Mouse (Mus musculus): ENCODE measurements around the gene Sfxn5. TPM values are rescaled to one million over a fixed set of nuclear protein-coding genes. Genes with fewer than 3 reads are reported as not detected.

The Sfxn5 gene
- polyA plus RNA-seq, 1 experiment from 2014 or later = 1.9 TPM

DNA sequence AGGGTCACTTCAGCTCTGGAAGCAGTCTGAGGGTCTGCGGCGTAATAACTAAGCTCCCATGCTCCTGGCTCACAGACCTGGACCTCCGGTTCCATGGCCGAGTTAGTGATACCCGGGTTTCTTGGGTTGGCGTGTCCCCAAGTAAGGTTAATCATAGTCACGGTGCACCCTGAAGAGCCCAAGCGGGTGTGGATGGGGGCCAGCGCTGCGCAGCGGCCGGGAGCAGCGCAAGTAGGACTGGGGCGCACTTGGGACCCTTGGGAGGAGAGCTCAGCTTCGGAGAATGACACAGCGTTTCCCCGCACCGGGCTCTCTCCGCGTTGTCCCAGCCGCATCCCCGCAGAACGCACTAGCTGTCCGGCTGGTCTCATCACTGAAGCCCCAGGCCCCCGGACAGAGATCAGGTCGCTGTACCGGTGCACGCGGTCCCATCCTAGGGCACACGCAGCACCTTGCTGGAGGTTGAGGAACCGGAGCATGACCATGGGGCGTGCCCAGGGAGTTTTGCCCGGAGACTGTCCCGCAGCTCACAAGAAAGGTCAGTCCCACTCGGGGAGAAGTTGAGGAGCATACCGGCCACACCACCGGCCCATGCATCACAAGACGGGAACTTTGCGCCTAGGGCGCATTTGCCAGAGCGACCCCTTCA, 747 bp downstream of the Sfxn5 start:
- peak overlapping the region; percentile 96 for H3K4me2 ChIP-seq
- peak; percentile 35 for ATAC-seq (ENCODE audit: low read depth)
- peaks cover 30% of the 10 kb centered on the region for H3K27me3 ChIP-seq
- DNase-seq = no peak
- no peaks in the 10 kb centered on the region for H3K9me3 ChIP-seq (replicated peaks)
- under 1% methylated on average over 41 of the region's 41 CpGs for WGBS (ENCODE audit: insufficient replicate concordance)
- H3K4me3 ChIP-seq (replicated peaks) = peak overlapping the region; percentile 70
- peak overlapping the region; percentile 73 for H3K9ac ChIP-seq
- no peak overlapping the region for H3K27ac ChIP-seq
- no peaks in the 10 kb centered on the region for H3K36me3 ChIP-seq
- peaks cover 16% of the 10 kb centered on the region for H3K4me1 ChIP-seq (replicated peaks)

- DNase-seq = no peak
- H3K36me3 ChIP-seq = no peaks in the 10 kb centered on the region
- no peaks in the 10 kb centered on the region for H3K9me3 ChIP-seq (replicated peaks)
- H3K4me1 ChIP-seq (replicated peaks) = peaks cover 16% of the 10 kb centered on the region
- ATAC-seq (ENCODE audit: low read depth) = no peak
- H3K9ac ChIP-seq = no peak overlapping the region
- H3K27ac ChIP-seq = no peak overlapping the region
- H3K27me3 ChIP-seq = peaks cover 27% of the 10 kb centered on the region
- whole genome bisulfite sequencing (ENCODE audit: insufficient replicate concordance) = 39% methylated on average over 8 of the region's 8 CpGs
- peak overlapping the region; percentile 96 for H3K4me2 ChIP-seq
- H3K4me3 ChIP-seq (replicated peaks) = peak overlapping the region; percentile 70; the same call in 1 of the 2 replicates
Measured at GRCm38 (mm10) chr6:85331736-85332135, 1.5 kb downstream of the Sfxn5 start.

DNA sequence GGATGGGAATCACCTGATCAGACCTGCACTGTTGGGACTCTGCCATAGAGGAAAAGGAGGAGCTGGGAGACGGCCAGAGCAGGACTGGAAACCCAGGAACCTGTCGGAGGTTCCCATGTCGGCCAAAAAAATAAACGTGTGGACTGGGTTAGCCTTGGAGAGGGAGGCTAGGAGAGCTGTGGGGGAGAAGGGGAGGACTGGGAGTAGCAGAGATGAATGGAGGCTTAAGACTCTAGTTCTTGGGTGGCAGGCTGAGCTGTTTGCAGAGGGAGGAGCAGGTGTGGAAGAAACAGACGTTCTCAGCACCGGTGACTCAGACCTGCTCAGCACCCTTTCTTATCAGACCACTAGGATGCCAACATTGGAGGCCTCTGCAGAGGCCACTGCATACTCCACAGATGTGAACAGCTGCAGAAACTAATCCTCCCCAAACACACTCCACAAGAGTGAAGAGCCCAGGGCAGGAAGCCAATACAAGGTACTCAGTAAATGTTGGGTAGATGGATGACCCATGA, 1.9 kb downstream of the Sfxn5 start:
- no peak overlapping the region for H3K4me3 ChIP-seq (replicated peaks)

DNA sequence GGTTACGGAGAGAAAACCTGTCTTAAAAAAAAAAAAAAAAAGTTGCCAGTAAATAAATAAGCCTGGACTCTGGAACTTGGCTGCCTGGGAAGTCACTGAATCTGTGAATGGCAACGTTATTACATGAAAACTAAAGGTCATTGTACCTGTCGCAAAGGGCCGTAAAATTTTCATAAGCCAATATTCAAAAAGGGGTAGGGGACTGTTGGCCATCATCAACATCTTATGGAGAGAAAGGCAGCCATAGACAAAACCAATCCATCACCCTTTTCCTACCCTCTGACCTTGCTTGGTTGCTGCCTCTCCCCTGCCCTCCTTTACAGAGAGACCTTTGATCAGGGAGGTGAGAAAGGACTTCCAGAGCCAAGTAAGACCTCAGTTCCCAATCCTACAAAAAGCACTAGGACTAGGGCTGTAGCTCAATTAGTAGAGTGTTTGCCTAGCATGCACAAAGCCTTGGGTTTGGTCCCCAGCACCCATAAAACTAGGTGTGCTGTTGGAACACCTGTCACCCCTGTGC, 3.5 kb downstream of the Sfxn5 start:
- no peak for ATAC-seq (ENCODE audit: low read depth)
- no peak overlapping the region for H3K27ac ChIP-seq
- H3K27me3 ChIP-seq = peaks cover 20% of the 10 kb centered on the region
- H3K9ac ChIP-seq = no peak overlapping the region
- no peaks in the 10 kb centered on the region for H3K9me3 ChIP-seq (replicated peaks)
- WGBS (ENCODE audit: insufficient replicate concordance) = 74% methylated on average over 4 of the region's 4 CpGs
- H3K4me1 ChIP-seq (replicated peaks) = peaks cover 19% of the 10 kb centered on the region
- no peak overlapping the region for H3K4me2 ChIP-seq
- no peaks in the 10 kb centered on the region for H3K36me3 ChIP-seq
- no peak for DNase-seq
- no peak overlapping the region for H3K4me3 ChIP-seq (replicated peaks)

More for the DNA sequence above, 1.9 kb downstream of the Sfxn5 start:
- no peak overlapping the region for H3K4me2 ChIP-seq
- peaks cover 16% of the 10 kb centered on the region for H3K4me1 ChIP-seq (replicated peaks)
- no peaks in the 10 kb centered on the region for H3K36me3 ChIP-seq
- H3K9me3 ChIP-seq (replicated peaks) = no peaks in the 10 kb centered on the region
- no peak overlapping the region for H3K27ac ChIP-seq
- WGBS (ENCODE audit: insufficient replicate concordance) = 32% methylated on average over 6 of the region's 6 CpGs
- DNase-seq (no peak), ATAC-seq (ENCODE audit: low read depth) (no peak)
- H3K27me3 ChIP-seq = peaks cover 23% of the 10 kb centered on the region
- no peak overlapping the region for H3K9ac ChIP-seq

DNA sequence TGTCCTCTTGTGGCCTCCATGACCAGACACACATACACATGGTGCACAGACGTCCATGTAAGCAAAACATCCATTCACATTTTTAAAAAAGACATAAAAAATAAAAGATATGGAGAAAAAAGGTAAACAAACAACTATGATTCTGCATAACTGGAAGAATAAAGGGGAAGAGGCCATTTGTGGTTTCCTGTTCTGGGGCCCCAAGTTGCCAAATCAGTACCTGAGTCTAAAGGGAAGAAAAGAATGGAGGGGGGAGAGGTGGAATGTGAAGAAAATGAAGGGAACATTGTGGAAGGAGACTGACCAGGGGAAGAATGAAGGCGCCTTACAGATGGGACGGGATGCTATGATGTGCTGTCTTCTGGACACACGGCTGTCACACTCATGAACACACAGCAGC, 6.7 kb downstream of the Sfxn5 start:
- Histone ChIP-seq H3K9ac (no peak overlapping the region), H3K27me3 (peaks cover 9% of the 10 kb centered on the region), H3K4me2 (no peak overlapping the region), H3K27ac (no peak overlapping the region), H3K36me3 (no peaks in the 10 kb centered on the region), H3K4me3 (replicated peaks) (no peak overlapping the region), H3K9me3 (replicated peaks) (no peaks in the 10 kb centered on the region), H3K4me1 (replicated peaks) (peaks cover 4% of the 10 kb centered on the region)
- 56% methylated on average over 4 of the region's 4 CpGs for WGBS (ENCODE audit: insufficient replicate concordance)
- ATAC-seq (ENCODE audit: low read depth) (no peak), DNase-seq (no peak)

- WGBS (ENCODE audit: insufficient replicate concordance) = 19% methylated on average over 2 of the region's 2 CpGs
- ATAC-seq (ENCODE audit: low read depth) (no peak), DNase-seq (no peak)
- Histone ChIP-seq H3K27me3 (no peaks in the 10 kb centered on the region), H3K9ac (no peak overlapping the region), H3K4me2 (no peak overlapping the region), H3K36me3 (no peaks in the 10 kb centered on the region), H3K27ac (no peak overlapping the region), H3K4me1 (replicated peaks) (0 out of 2 replicates have a peak, but pooled peaks cover 2% of the 10 kb centered on the region), H3K4me3 (replicated peaks) (no peak overlapping the region), H3K9me3 (replicated peaks) (no peaks in the 10 kb centered on the region)
Measured at GRCm38 (mm10) chr6:85325109-85325508, 8.1 kb downstream of the Sfxn5 start.

DNA sequence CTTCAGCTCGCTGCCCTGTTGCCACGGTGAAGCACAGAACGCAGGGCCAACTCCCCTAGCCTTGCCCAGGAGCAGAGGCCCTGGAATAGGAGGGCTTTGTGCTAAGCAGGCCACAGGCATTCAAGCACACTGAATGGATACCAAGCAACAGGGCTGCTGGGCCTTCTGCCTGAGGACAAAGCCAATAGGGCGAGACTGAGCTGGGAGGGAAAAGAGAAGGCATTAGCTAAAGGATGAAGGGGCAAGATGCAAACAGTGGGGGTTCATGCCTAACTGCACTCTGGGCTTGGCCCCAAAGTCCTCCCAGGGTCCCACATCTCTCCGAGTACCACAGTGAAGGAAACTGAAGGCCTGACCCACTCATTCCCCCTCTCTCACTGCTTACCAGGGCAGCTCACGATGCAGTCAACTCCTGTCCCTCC, 12.8 kb downstream of the Sfxn5 start:
- Histone ChIP-seq H3K4me2 (no peak overlapping the region), H3K27me3 (no peaks in the 10 kb centered on the region), H3K36me3 (no peaks in the 10 kb centered on the region), H3K27ac (no peak overlapping the region), H3K4me3 (replicated peaks) (no peak overlapping the region), H3K9me3 (replicated peaks) (no peaks in the 10 kb centered on the region), H3K9ac (no peak overlapping the region), H3K4me1 (replicated peaks) (0 out of 2 replicates have a peak, but pooled peaks cover 2% of the 10 kb centered on the region)
- no peak for ATAC-seq (ENCODE audit: low read depth)
- 69% methylated on average over 6 of the region's 6 CpGs for WGBS (ENCODE audit: insufficient replicate concordance)
- no peak for DNase-seq

DNA sequence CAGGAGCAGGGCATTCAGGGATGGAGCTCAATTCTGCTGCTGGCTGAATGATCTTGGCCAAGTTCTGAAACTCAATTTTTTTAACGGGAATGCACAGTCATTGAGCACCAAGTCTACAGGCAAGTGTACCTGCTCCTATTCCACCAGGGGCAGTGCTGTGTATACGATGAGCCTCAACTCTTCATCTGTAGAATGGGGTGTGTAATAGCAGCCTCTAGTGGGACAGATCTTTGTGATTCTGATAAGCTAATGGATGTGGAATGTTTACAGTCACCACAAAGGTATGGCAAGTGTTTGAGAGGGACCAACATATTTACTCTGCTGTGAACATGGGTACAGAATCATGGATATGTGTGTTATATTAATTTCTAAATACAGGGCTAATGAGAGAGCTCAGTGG, 17.0 kb downstream of the Sfxn5 start:
- H3K27me3 ChIP-seq = no peaks in the 10 kb centered on the region
- no peak overlapping the region for H3K4me2 ChIP-seq
- WGBS (ENCODE audit: insufficient replicate concordance) = 69% methylated on average over 2 of the region's 2 CpGs
- no peaks in the 10 kb centered on the region for H3K36me3 ChIP-seq
- no peak for DNase-seq
- H3K27ac ChIP-seq = no peak overlapping the region
- H3K4me1 ChIP-seq (replicated peaks) = no peaks in the 10 kb centered on the region
- no peak overlapping the region for H3K4me3 ChIP-seq (replicated peaks)
- no peak overlapping the region for H3K9ac ChIP-seq
- ATAC-seq (ENCODE audit: low read depth) = no peak
- no peaks in the 10 kb centered on the region for H3K9me3 ChIP-seq (replicated peaks)

- DNase-seq (no peak), ATAC-seq (ENCODE audit: low read depth) (no peak)
- H3K4me3 ChIP-seq (replicated peaks) = no peak overlapping the region
- H3K9me3 ChIP-seq (replicated peaks) = no peaks in the 10 kb centered on the region
- H3K27me3 ChIP-seq = no peaks in the 10 kb centered on the region
- no peak overlapping the region for H3K9ac ChIP-seq
- H3K4me2 ChIP-seq = no peak overlapping the region
- 60% methylated on average over 9 of the region's 9 CpGs for WGBS (ENCODE audit: insufficient replicate concordance)
- no peaks in the 10 kb centered on the region for H3K36me3 ChIP-seq
- H3K27ac ChIP-seq = no peak overlapping the region
- H3K4me1 ChIP-seq (replicated peaks) = no peaks in the 10 kb centered on the region
Measured at GRCm38 (mm10) chr6:85314064-85314798, 19.0 kb downstream of the Sfxn5 start.

DNA sequence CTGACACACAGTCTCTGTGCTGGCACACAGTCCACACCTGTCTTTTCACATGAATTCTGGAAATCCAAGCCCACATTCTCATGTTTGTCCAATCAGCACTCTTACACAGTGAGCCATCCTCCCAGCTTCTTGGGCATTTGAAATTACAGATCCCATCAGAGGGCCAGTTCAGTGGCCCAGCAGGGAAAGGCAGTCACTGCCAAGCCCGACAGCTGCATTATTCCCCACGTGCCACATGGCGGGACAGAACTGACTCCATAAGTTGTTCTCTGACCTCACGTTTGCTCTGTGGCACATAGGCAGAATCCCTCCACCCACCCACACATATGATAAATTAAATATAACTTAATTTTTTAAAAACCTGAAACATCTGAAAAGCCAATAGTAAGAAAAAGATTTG, 25.3 kb downstream of the Sfxn5 start:
- Histone ChIP-seq H3K4me2 (no peak overlapping the region), H3K4me1 (replicated peaks) (peaks cover 8% of the 10 kb centered on the region; the same call in 1 of the 2 replicates), H3K9ac (no peak overlapping the region), H3K27me3 (no peaks in the 10 kb centered on the region), H3K4me3 (replicated peaks) (no peak overlapping the region), H3K27ac (no peak overlapping the region), H3K36me3 (no peaks in the 10 kb centered on the region), H3K9me3 (replicated peaks) (no peaks in the 10 kb centered on the region)
- 66% methylated on average over 4 of the region's 4 CpGs for WGBS (ENCODE audit: insufficient replicate concordance)
- no peak for ATAC-seq (ENCODE audit: low read depth)
- no peak for DNase-seq

GRCm38 (mm10) chr6:85306375-85306774, 26.8 kb downstream of the Sfxn5 start:
- ATAC-seq (ENCODE audit: low read depth) (no peak), DNase-seq (no peak)
- Histone ChIP-seq H3K27me3 (no peaks in the 10 kb centered on the region), H3K27ac (no peak overlapping the region), H3K4me2 (no peak overlapping the region), H3K4me1 (replicated peaks) (peaks cover 13% of the 10 kb centered on the region; the same call in 1 of the 2 replicates), H3K9me3 (replicated peaks) (no peaks in the 10 kb centered on the region), H3K36me3 (no peaks in the 10 kb centered on the region), H3K9ac (no peak overlapping the region), H3K4me3 (replicated peaks) (no peak overlapping the region)
- WGBS (ENCODE audit: insufficient replicate concordance) = 56% methylated on average over 3 of the region's 3 CpGs
